Mouse (Mus musculus) megakaryocyte, embryonic 14.5 days (primary cell): ENCODE data around the gene Frzb.

Experiments
- FLI1 ChIP-seq: IDR thresholded peaks from 2 replicates; pipeline ENCODE4 v1.6.1; 2012; ENCODE audit warnings: low read length, inconsistent platforms, mixed read lengths
- GATA1 ChIP-seq: IDR thresholded peaks from 3 replicates; pipeline ENCODE4 v1.6.1; 2012; ENCODE audit warnings: mixed read lengths, low read length, inconsistent platforms, borderline replicate concordance

- TF ChIP-seq GATA1 (no peak), FLI1 (no peak)
Observed at GRCm38 (mm10) chr2:80433254-80433876, 14.1 kb downstream of the Frzb start.
